Mouse (Mus musculus) heart, postnatal 4 days (tissue): ENCODE results near the gene Lhpp. TPM values are rescaled to one million over a fixed set of nuclear protein-coding genes. Genes with fewer than 3 reads are reported as not detected.

Source experiments
- DNase-seq: peaks from one replicate; pipeline ENCODE4 v3.0.0; 2021
- total RNA-seq, 2 experiments: library from RNA; stranded (reverse); gene quantifications; 2 replicates each; pipeline ENCODE4 v1.2.3; 2021

Lhpp gene
- total RNA-seq: 10 to 100 TPM; 21.4 to 25.4 TPM

- DNase-seq: peak; percentile 85
Observed at GRCm38 (mm10) chr7:132610468-132611318, at the start of gene Lhpp. Gene Lhpp (plus strand): TSS chr7:132610638.

- DNase-seq: no peak
Observed at GRCm38 (mm10) chr7:132565831-132566230, 44.6 kb upstream of the Lhpp start.

- DNase-seq: no peak
Observed at GRCm38 (mm10) chr7:132568817-132569216, 41.6 kb upstream of the Lhpp start.

GRCm38 (mm10) chr7:132570071-132570470, 40.4 kb upstream of the Lhpp start:
- DNase-seq: peak; percentile 64

- DNase-seq: peak; percentile 30
Observed at GRCm38 (mm10) chr7:132571481-132571880, 39.0 kb upstream of the Lhpp start.

- DNase-seq: no peak
Observed at GRCm38 (mm10) chr7:132572738-132573137, 37.7 kb upstream of the Lhpp start.

- DNase-seq: no peak
Observed at GRCm38 (mm10) chr7:132573205-132573604, 37.2 kb upstream of the Lhpp start.

GRCm38 (mm10) chr7:132574646-132575045, 35.8 kb upstream of the Lhpp start:
- DNase-seq: no peak

GRCm38 (mm10) chr7:132575623-132576022, 34.8 kb upstream of the Lhpp start:
- peak; percentile 89 for DNase-seq

GRCm38 (mm10) chr7:132576116-132576650, 34.3 kb upstream of the Lhpp start, which contains the start of gene Oat:
Gene Oat (minus strand): TSS chr7:132576398.
- peak; percentile 96 for DNase-seq

- DNase-seq: no peak
Observed at GRCm38 (mm10) chr7:132576891-132577290, 33.5 kb upstream of the Lhpp start.

- DNase-seq: no peak
Observed at GRCm38 (mm10) chr7:132580511-132580910, 29.9 kb upstream of the Lhpp start.

- no peak for DNase-seq
Observed at GRCm38 (mm10) chr7:132581441-132581840, 29.0 kb upstream of the Lhpp start.

- no peak for DNase-seq
Observed at GRCm38 (mm10) chr7:132585695-132586491, 24.5 kb upstream of the Lhpp start.

- DNase-seq: no peak
Observed at GRCm38 (mm10) chr7:132587167-132587566, 23.3 kb upstream of the Lhpp start.

- DNase-seq: no peak
Observed at GRCm38 (mm10) chr7:132589610-132590009, 20.8 kb upstream of the Lhpp start.

- DNase-seq: no peak
Observed at GRCm38 (mm10) chr7:132593762-132594161, 16.7 kb upstream of the Lhpp start.

- no peak for DNase-seq
Observed at GRCm38 (mm10) chr7:132594325-132594724, 16.1 kb upstream of the Lhpp start.

GRCm38 (mm10) chr7:132595787-132596186, 14.7 kb upstream of the Lhpp start:
- no peak for DNase-seq

- DNase-seq: no peak
Observed at GRCm38 (mm10) chr7:132596557-132597250, 13.7 kb upstream of the Lhpp start.

GRCm38 (mm10) chr7:132597251-132598041, 13.0 kb upstream of the Lhpp start:
- DNase-seq: peak; percentile 28
